Mouse (Mus musculus) kidney, embryonic 15.5 days (tissue): ENCODE results near the gene Gm16368. TPM values are rescaled to one million over a fixed set of nuclear protein-coding genes. Genes with fewer than 3 reads are reported as not detected.
"Not testable (repeated sequence)": the region's sequence is repeated elsewhere in the genome, so short reads cannot be mapped to it uniquely, and the experiment has no call there.

Experiments used
- ATAC-seq: fragments of 200-750 bp; cut with Nextera tagmentation; replicated peaks from 2 replicates; pipeline ENCODE4 v1.8.0; 2017; ENCODE audit warnings: moderate TSS enrichment; ENCODE audit not compliant: low FRiP score
- H3K27ac ChIP-seq: fragments of 300-500 bp; sonication (generic); 2 replicates; pipeline ENCODE4 v1.5.1; 2015; ENCODE audit warnings: mild to moderate bottlenecking, inconsistent platforms
- H3K27me3 ChIP-seq: fragments of 300-500 bp; sonication (generic); 2 replicates; pipeline ENCODE4 v1.6.1; 2015; ENCODE audit warnings: inconsistent platforms
- H3K36me3 ChIP-seq: fragments of 300-500 bp; sonication (generic); 2 replicates; pipeline ENCODE4 v1.6.1; 2015; ENCODE audit warnings: inconsistent platforms
- H3K4me1 ChIP-seq: fragments of 300-500 bp; sonication (generic); 2 replicates; pipeline ENCODE4 v1.6.1; 2015; ENCODE audit warnings: inconsistent platforms
- H3K4me2 ChIP-seq: fragments of 300-500 bp; sonication (generic); 2 replicates; pipeline ENCODE4 v1.6.1; 2015; ENCODE audit warnings: moderate library complexity, mild to moderate bottlenecking, inconsistent platforms
- H3K4me3 ChIP-seq: fragments of 300-500 bp; sonication (generic); replicated peaks from 2 replicates; pipeline ENCODE4 v1.5.1; 2015; ENCODE audit warnings: mild to moderate bottlenecking, inconsistent platforms
- H3K9ac ChIP-seq: fragments of 300-500 bp; sonication (generic); 2 replicates; pipeline ENCODE4 v1.6.1; 2015; ENCODE audit warnings: mild to moderate bottlenecking, inconsistent platforms
- H3K9me3 ChIP-seq: fragments of 300-500 bp; sonication (generic); replicated peaks from 2 replicates; pipeline ENCODE4 v1.6.1; 2016; ENCODE audit warnings: inconsistent platforms
- WGBS: fragments of 180-500 bp; shearing (Covaris S2); methylation state at CpG from one replicate; pipeline ENCODE4 v1.1.7; 2015; ENCODE audit warnings: mixed read lengths; 5-methylcytosine and 5-hydroxymethylcytosine counted together
- polyA plus RNA-seq: library from polyadenylated mRNA; unstranded; fragments of >200 nt; fragmentation: Nextera tagmentation; extraction: Ambion mirVana; gene quantifications from 2 replicates; pipeline ENCODE4 v1.2.1, GENCODE M21; 2015

The Gm16368 gene
- polyA plus RNA-seq: not detected in 2 replicates

DNA sequence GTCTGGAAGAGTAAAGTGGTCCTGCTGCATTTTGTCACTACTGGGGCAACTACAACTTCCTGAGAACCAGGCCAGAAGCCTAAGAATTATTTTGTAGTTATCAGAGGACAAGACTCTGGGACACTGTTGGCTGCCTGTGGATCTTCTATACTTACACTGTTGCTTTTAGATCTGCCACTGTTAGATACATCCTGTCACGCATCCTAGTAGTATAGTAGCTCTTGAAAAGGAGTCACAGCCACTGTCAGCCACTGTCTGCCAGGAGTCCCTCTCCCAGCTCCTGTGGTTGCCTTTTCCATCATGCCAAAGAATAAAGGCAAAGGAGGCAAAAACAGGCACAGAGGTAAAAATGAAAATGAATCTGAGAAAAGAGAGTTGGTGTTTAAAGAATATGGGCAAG lies at the start of gene Gm16368:
TSS of gene Gm16368 (plus strand) at position 301 of the 400 bp plus-strand sequence.
- not testable (repeated sequence) for H3K9me3 ChIP-seq, H3K27ac ChIP-seq, H3K4me2 ChIP-seq, H3K4me3 ChIP-seq, ATAC-seq, H3K9ac ChIP-seq, H3K27me3 ChIP-seq, H3K4me1 ChIP-seq, H3K36me3 ChIP-seq
- 85% methylated on average over 1 of the region's 1 CpGs for WGBS

DNA sequence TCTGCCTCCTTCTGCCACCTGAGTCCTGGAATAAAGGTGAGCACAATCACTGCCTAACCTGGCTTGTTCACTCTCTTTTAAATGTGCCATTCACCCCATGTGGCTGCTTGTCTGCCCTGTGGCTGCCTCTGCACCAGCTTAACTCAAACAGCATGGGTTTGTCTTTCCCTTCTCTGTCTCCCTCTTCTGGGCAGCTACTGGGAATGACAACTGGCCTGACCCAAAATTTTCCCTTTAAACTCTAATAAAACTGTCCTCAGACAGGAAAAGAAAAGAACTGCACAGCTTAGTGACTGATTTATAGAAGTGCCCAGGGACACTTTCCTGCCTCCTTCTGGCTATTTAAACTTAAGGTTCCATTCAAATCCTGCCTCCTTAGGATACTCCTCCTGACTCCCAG lies 44.4 kb upstream of the Gm16368 start:
- not testable (repeated sequence) for H3K4me2 ChIP-seq, H3K4me1 ChIP-seq, H3K9ac ChIP-seq, H3K27me3 ChIP-seq, H3K9me3 ChIP-seq, H3K4me3 ChIP-seq, H3K36me3 ChIP-seq, H3K27ac ChIP-seq, ATAC-seq

DNA sequence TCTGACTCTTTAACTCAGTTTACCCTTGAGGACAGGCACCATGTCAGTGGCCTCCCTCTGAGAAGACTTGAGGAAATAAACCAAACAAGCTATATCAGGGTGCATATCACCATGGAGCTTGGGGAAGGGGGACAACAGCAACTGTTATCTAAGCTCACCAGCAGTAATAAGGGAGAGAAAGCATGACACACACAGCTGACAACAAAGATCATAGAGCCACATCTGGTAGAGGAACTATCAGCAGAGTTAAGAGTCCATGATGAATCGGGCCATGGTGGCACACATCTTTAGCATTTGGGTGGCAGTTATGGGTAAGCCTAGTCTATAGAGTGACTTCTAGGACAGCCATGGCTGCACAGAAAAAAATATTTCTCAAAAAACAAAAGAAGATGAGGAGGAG lies 43.8 kb upstream of the Gm16368 start:
- 94% methylated on average over 1 of the region's 1 CpGs for WGBS

DNA sequence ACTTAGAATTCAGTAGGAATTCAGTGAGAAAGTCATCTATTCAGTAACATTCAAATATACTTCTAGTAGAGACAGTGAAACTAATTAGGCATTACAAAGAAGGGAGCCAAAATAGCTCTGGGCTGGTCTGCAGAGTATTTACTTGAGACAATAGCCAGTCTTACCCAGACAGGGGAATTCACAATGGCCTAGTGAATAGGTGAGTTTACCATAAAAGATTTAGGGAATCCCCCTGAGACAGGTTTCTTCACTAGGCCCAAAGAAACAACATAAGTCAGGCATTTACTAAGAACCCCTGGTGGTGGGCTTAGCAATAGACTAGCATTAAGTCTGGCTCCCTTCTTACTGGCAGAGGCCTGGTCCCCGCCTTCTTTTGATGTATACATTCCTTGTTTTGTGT lies 38.3 kb upstream of the Gm16368 start:
- H3K4me1 ChIP-seq, H3K4me2 ChIP-seq: not testable (repeated sequence)

More for the DNA sequence above, 43.8 kb upstream of the Gm16368 start:
- H3K4me2 ChIP-seq, H3K4me3 ChIP-seq, ATAC-seq, H3K36me3 ChIP-seq, H3K9me3 ChIP-seq, H3K27ac ChIP-seq, H3K4me1 ChIP-seq, H3K9ac ChIP-seq, H3K27me3 ChIP-seq: not testable (repeated sequence)

More for the DNA sequence above, 38.3 kb upstream of the Gm16368 start:
- H3K9ac ChIP-seq, H3K36me3 ChIP-seq, ATAC-seq, H3K27ac ChIP-seq, H3K27me3 ChIP-seq, H3K9me3 ChIP-seq, H3K4me3 ChIP-seq: not testable (repeated sequence)
- WGBS: 85% methylated on average over 1 of the region's 1 CpGs

Other genes starting within 250 kb of the Gm16368 start
- not detected in 2 replicates for gene Gm2001, start 241.4 kb upstream of the Gm16368 start, polyA plus RNA-seq
- gene Gm2016, start 209.6 kb upstream of the Gm16368 start, polyA plus RNA-seq: not detected in 2 replicates
- gene Gm2022, start 188.3 kb upstream of the Gm16368 start, polyA plus RNA-seq: not detected in 2 replicates
- not detected in 2 replicates for gene Gm2035, start 163.8 kb upstream of the Gm16368 start, polyA plus RNA-seq
- not detected in 2 replicates for gene Gm2042, start 129.6 kb upstream of the Gm16368 start, polyA plus RNA-seq
- gene Gm2075, start 71.8 kb upstream of the Gm16368 start, polyA plus RNA-seq: not detected in 2 replicates
- not detected in 2 replicates for gene Gm6803, start 64.9 kb upstream of the Gm16368 start, polyA plus RNA-seq
- gene Gm2056, start 56.7 kb upstream of the Gm16368 start, polyA plus RNA-seq: not detected in 2 replicates
- gene Gm10436, start 98.4 kb downstream of the Gm16368 start, polyA plus RNA-seq: not detected in 2 replicates
- gene Gm8332, start 166.4 kb downstream of the Gm16368 start, polyA plus RNA-seq: not detected in 2 replicates
- gene Gm5662, start 190.8 kb downstream of the Gm16368 start, polyA plus RNA-seq: 0.12 and 0.13 TPM in 2 replicates
- gene Gm5039, start 240.3 kb downstream of the Gm16368 start, polyA plus RNA-seq: not detected in 2 replicates